Mouse (Mus musculus): ENCODE measurements around the gene Ice1. TPM values are rescaled to one million over a fixed set of nuclear protein-coding genes. Genes with fewer than 3 reads are reported as not detected.

Gene Ice1
- polyA plus RNA-seq, 1 experiment from 2014 or later = 9.7 TPM

DNA sequence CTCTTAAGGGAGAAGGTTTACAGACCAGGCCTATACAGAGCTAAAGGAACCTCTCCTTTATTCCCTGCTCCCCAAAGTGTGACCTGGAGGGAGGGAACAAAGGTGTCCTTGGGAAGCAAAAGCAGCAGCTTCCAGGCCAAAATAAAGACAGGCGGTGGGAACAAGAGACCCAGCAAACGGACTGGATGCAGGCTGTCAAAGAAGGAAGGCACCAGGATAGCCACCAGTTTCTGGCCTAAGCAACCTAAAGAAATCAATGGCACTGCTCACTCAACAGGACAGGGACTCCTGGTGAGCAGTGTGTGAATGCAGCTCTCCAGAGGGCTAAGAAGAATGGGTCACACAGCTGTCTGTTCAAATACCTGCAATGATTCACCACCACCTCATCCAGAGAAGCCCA is 1.8 kb downstream of the Ice1 start:
- Histone ChIP-seq H3K4me2 (peak overlapping the region; percentile 79), H3K9me3 (replicated peaks) (no peaks in the 10 kb centered on the region), H3K27ac (no peak overlapping the region), H3K27me3 (replicated peaks) (no peaks in the 10 kb centered on the region), H3K36me3 (no peaks in the 10 kb centered on the region), H3K9ac (no peak overlapping the region), H3K4me3 (no peak overlapping the region), H3K4me1 (peaks cover 36% of the 10 kb centered on the region)
- ATAC-seq = no peak
- WGBS (ENCODE audit: insufficient replicate concordance) = 43% methylated on average over 2 of the region's 2 CpGs

DNA sequence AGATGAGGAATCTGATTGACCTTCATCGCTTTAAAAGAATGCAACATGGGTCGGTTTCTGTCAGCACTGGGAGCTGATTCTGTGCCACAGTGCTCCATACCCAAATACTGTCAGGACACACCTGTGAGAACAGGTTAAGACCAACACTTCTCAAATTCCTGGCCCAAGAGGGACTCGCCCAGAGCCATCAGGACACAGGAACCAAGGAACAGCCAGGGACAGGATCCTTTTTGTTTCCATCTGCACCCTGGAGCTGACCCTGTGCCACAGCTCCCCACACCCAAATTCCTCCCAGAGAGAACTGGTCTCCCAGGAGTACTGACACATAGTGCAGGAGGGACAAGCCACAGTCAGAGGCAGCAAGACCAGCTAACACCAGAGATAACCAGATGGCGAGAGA is 11.0 kb downstream of the Ice1 start:
- 62% methylated on average over 4 of the region's 4 CpGs for WGBS (ENCODE audit: insufficient replicate concordance)

DNA sequence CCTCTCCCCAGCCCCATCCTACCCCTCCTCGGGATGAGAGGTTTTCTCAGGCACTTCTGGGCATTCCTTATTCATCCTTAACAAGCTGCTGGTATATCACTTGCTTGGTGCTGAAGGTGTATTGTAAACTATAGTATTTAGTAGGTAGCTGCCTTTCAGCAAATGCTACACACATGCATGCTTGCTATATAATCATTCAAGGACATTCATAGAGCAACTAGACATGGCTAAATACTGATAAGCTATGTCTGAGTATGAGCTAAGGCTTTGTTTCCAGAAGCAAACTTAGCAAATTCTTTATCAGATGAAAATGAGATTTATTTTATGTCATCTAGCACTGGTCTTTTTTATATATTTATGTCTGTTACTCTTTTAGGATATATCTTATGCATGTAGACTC is 11.8 kb downstream of the Ice1 start:
- 60% methylated on average over 1 of the region's 1 CpGs for WGBS (ENCODE audit: insufficient replicate concordance)
- no peaks in the 10 kb centered on the region for H3K9me3 ChIP-seq (replicated peaks)
- peaks cover 24% of the 10 kb centered on the region for H3K4me1 ChIP-seq
- H3K27ac ChIP-seq = no peak overlapping the region
- ATAC-seq = 0 out of 2 replicates have a peak, but pooled peaks have one; percentile 59
- H3K36me3 ChIP-seq = peaks cover 20% of the 10 kb centered on the region
- H3K27me3 ChIP-seq (replicated peaks) = no peaks in the 10 kb centered on the region
- H3K4me2 ChIP-seq = no peak overlapping the region
- H3K4me3 ChIP-seq = no peak overlapping the region
- no peak overlapping the region for H3K9ac ChIP-seq

More for the DNA sequence above, 11.0 kb downstream of the Ice1 start:
- Histone ChIP-seq H3K9me3 (replicated peaks) (no peaks in the 10 kb centered on the region), H3K4me3 (no peak overlapping the region), H3K4me1 (peaks cover 24% of the 10 kb centered on the region), H3K4me2 (no peak overlapping the region), H3K36me3 (peaks cover 16% of the 10 kb centered on the region), H3K27ac (no peak overlapping the region), H3K9ac (no peak overlapping the region), H3K27me3 (replicated peaks) (no peaks in the 10 kb centered on the region)
- ATAC-seq = no peak

DNA sequence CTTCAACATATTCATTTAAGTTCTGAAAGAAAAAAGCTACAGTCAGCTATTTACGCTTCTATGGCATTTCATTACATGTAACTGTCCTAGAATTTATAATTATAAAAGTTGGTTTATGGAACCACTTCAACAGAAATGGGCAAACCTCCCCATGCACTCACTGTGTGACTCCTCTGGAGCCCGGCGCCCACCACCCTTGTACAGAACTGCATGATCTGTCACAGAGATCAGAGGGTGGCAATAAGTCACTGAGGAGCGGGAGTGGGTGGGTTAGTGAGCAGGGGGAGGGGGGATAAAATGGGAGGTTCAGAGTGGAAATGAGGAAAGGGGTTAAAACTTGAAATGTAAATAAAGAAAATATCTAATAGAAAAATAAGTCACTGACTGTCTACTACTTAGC is 13.0 kb downstream of the Ice1 start:
- peaks cover 24% of the 10 kb centered on the region for H3K4me1 ChIP-seq
- H3K9ac ChIP-seq = no peak overlapping the region
- no peak overlapping the region for H3K27ac ChIP-seq
- 80% methylated on average over 4 of the region's 4 CpGs for WGBS (ENCODE audit: insufficient replicate concordance)
- ATAC-seq = no peak
- H3K9me3 ChIP-seq (replicated peaks) = no peaks in the 10 kb centered on the region
- no peak overlapping the region for H3K4me2 ChIP-seq
- H3K4me3 ChIP-seq = no peak overlapping the region
- H3K36me3 ChIP-seq = peaks cover 29% of the 10 kb centered on the region
- H3K27me3 ChIP-seq (replicated peaks) = no peaks in the 10 kb centered on the region

DNA sequence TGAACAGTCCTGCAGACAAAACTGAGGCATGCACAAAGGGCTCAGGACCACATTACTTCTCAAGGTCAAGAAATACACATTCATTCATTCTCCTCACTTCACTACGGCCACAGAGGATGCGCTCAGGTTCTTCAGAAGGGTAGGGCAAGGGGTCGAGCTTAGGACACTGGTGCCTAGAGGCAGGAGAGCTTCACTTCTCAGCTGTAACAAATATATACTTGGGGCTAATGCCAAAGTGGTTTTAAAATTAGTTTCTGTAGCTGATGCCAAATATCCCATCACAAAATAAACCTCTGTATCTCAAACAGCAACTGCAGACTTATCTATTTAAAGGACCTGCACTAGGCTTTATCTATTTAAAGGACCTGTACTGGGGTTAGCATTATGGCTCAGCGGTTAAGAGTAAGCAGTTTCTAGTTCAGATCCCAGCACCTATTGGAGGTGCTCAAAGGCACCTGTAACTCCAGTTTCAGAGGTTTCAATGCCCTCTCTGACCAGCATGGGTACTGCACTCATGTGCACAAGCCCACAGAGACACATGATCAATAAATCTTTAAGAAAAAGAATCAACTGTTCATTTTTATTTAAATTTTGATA is 14.9 kb downstream of the Ice1 start:
- no peak overlapping the region for H3K27ac ChIP-seq
- H3K36me3 ChIP-seq = peaks cover 48% of the 10 kb centered on the region
- H3K4me1 ChIP-seq = peaks cover 24% of the 10 kb centered on the region
- no peak for ATAC-seq
- H3K9me3 ChIP-seq (replicated peaks) = no peaks in the 10 kb centered on the region
- H3K4me2 ChIP-seq = no peak overlapping the region
- no peaks in the 10 kb centered on the region for H3K27me3 ChIP-seq (replicated peaks)
- H3K9ac ChIP-seq = no peak overlapping the region
- 78% methylated on average over 4 of the region's 4 CpGs for WGBS (ENCODE audit: insufficient replicate concordance)
- no peak overlapping the region for H3K4me3 ChIP-seq

DNA sequence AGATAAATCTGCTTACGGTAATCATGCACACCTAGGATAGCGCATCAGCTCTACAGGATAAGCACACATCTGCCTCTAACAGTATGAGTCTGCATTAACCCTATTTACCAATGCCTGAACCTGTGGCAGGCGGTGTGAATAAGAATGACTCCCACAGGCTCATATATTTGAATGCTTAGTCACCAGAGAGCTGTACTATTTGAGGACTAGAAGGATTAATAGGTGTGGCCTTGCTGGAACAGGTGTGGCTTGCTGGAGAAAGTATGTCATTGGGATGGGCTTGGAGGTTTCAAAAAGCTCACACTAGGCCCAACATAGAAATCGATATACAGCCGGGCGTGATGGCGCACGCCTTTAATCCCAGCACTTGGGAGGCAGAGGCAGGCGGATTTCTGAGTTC is 15.9 kb downstream of the Ice1 start:
- ATAC-seq = no peak
- 89% methylated on average over 9 of the region's 9 CpGs for WGBS (ENCODE audit: insufficient replicate concordance)
- Histone ChIP-seq H3K9ac (no peak overlapping the region), H3K4me3 (no peak overlapping the region), H3K27me3 (replicated peaks) (no peaks in the 10 kb centered on the region), H3K4me1 (peaks cover 22% of the 10 kb centered on the region), H3K27ac (no peak overlapping the region), H3K9me3 (replicated peaks) (no peaks in the 10 kb centered on the region), H3K36me3 (peaks cover 58% of the 10 kb centered on the region), H3K4me2 (no peak overlapping the region)

DNA sequence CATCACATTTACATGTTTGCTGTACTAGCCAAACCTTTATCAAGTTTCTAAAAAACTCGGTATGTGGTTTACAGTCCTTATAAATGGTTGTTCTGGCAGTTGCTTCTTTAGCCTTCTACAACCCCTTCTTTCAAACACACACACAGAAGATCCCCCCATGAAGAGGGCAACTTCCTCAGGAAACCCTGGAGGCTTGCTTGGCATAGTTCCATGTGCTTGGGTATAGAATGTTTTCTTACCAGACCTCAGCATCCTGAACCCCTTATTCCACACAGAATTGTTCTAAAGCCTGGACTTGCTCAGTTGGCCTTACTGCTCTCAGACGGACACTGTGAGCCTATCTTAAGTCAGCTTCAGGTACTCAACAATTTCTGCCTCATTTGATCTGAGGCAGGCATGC is 24.6 kb downstream of the Ice1 start:
- Histone ChIP-seq H3K36me3 (peaks cover 93% of the 10 kb centered on the region), H3K4me2 (no peak overlapping the region), H3K9ac (no peak overlapping the region), H3K27ac (no peak overlapping the region), H3K4me3 (no peak overlapping the region), H3K4me1 (no peaks in the 10 kb centered on the region), H3K9me3 (replicated peaks) (no peaks in the 10 kb centered on the region), H3K27me3 (replicated peaks) (no peaks in the 10 kb centered on the region)
- 63% methylated on average over 2 of the region's 2 CpGs for WGBS (ENCODE audit: insufficient replicate concordance)
- no peak for ATAC-seq

DNA sequence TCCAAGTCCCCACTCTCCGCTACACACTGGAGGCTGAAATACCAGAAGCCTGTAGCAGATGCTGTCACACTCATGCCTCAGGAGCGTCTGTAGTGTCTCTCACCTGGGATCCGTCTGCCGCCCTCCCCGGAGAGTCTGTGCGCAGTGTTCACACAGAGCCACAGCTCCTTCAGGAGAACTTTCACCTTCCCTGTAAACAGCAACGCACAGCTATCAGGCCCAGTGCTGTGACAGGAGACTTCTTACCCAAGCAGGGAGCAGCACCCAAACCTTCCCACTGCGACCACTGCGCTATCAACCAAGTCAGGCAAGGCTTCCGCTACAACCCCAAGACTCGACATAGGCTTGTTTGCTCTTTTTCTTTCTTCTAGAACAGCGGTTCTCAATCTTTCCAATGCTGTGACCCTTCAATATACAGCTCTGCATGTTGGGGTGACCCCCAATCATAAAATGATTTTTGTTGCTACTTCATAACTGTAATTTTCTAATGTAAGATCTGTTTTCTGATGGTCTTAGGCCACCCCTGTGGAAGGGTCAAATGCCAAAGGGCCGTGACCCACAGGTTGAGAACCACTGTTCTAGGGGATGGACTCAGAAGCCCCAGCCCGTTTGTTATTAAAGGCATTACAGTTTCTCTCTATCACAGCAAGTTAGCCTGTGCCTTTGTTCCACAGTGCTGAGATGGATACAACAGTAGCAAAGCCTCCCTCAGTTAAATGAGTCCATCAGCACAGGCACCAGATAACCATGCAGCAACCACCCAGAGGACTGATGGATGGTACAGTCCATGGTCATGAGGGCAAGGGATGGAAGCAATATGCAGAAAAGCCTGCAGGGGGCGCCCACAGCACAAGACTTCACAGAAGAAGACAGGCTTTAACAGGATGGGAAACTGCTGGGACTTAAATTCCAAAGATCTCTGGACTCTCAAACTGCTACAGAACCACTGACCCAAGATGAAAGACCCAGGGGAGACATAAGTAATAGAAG is 26.7 kb downstream of the Ice1 start:
- ATAC-seq = no peak; the same call in 1 of the 2 replicates
- Histone ChIP-seq H3K27me3 (replicated peaks) (no peaks in the 10 kb centered on the region), H3K36me3 (peaks cover 93% of the 10 kb centered on the region), H3K9ac (no peak overlapping the region), H3K9me3 (replicated peaks) (no peaks in the 10 kb centered on the region), H3K4me1 (no peaks in the 10 kb centered on the region), H3K4me2 (no peak overlapping the region), H3K27ac (no peak overlapping the region), H3K4me3 (no peak overlapping the region)
- WGBS (ENCODE audit: insufficient replicate concordance) = 82% methylated on average over 15 of the region's 15 CpGs

DNA sequence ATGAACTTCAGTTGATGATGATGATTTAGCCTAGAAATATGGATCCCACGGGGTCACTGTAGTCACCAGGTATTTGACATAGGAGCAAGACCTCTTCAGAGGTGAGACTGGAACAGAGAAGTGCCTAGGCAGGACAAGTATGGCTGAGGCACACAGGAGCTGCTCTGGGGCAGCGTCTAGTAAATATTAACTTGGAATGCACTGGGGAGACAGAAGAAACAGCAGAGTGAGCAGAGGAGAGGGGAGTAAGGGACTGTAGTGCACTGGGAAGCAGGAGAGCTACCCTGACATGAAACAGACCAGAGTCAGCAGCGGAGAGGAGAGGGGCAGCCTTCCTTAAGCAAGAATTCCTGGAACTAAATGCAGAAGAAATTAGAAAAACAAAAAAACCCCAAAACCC is 27.8 kb downstream of the Ice1 start:
- Histone ChIP-seq H3K9me3 (replicated peaks) (no peaks in the 10 kb centered on the region), H3K27me3 (replicated peaks) (no peaks in the 10 kb centered on the region), H3K9ac (no peak overlapping the region), H3K27ac (no peak overlapping the region), H3K4me3 (no peak overlapping the region), H3K36me3 (peaks cover 93% of the 10 kb centered on the region), H3K4me2 (no peak overlapping the region), H3K4me1 (no peaks in the 10 kb centered on the region)
- no peak for ATAC-seq
- WGBS (ENCODE audit: insufficient replicate concordance) = 75% methylated on average over 3 of the region's 3 CpGs

DNA sequence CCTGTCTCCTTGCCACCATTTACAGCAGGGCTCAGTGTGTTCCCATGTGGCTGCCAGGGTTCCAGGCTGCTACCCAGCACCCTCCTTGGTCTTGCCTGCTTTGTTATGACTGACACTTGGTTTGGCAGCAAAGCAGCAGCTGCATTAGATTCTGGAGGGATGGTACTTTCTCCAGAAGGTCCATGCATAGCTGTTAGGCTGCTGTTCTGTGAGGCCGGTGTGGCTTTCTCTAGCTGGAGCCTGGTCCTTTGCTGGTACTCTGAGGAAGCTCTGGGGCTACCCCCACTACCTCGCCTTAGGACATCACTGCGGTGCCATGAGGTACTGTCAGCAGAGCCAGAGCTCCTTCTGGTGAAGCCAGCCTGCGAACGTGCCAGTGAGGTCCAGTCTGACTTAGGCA is 32.1 kb downstream of the Ice1 start:
- H3K9me3 ChIP-seq (replicated peaks) = no peaks in the 10 kb centered on the region
- no peaks in the 10 kb centered on the region for H3K27me3 ChIP-seq (replicated peaks)
- H3K4me3 ChIP-seq = no peak overlapping the region
- no peaks in the 10 kb centered on the region for H3K4me1 ChIP-seq
- WGBS (ENCODE audit: insufficient replicate concordance) = 91% methylated on average over 5 of the region's 5 CpGs
- no peak overlapping the region for H3K27ac ChIP-seq
- H3K9ac ChIP-seq = no peak overlapping the region
- peaks cover 99% of the 10 kb centered on the region for H3K36me3 ChIP-seq
- no peak for ATAC-seq
- no peak overlapping the region for H3K4me2 ChIP-seq

DNA sequence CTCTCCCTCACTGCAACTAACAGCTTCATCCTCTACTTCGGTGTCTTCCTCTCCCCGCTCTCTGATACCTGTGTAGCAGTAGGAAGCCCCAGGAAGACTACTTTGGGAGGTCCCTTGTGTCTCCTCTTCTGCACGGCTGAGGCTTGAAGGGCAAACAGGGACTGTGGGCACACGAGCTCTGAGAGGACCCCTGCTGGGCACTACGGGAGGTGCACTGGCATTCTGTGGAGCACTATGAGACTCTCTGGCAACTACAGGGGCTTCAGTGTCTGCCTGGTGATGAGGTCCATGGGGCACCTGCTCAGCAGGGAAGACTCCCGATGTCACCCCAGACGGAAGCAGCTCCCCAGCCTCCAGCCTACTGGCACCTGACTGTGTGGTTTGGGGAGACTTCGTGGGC is 32.7 kb downstream of the Ice1 start:
- WGBS (ENCODE audit: insufficient replicate concordance) = 79% methylated on average over 8 of the region's 8 CpGs

DNA sequence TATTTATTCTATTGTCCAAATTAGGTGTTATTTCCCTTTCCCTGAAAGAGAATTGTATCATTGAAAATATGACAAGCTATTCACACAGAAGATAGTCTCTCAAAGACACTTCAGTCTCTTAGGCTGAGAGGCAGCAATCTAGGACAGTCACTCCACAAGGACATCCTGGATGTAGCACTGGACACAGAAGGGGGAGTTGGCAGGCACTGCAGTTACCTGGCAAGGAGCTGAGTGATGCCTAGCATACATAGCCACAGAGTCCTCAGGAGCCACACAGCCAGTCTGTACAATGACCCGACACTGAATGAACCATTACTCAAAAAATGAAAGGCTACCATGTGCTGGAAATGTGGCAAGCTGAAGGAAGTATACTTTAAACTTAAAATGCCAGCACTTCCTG is 35.9 kb downstream of the Ice1 start:
- H3K36me3 ChIP-seq = peaks cover 93% of the 10 kb centered on the region
- 73% methylated on average over 1 of the region's 1 CpGs for WGBS (ENCODE audit: insufficient replicate concordance)
- no peak overlapping the region for H3K4me3 ChIP-seq
- no peak for ATAC-seq
- no peaks in the 10 kb centered on the region for H3K4me1 ChIP-seq
- no peak overlapping the region for H3K27ac ChIP-seq
- no peaks in the 10 kb centered on the region for H3K27me3 ChIP-seq (replicated peaks)
- no peak overlapping the region for H3K9ac ChIP-seq
- H3K4me2 ChIP-seq = no peak overlapping the region
- H3K9me3 ChIP-seq (replicated peaks) = no peaks in the 10 kb centered on the region

More for the DNA sequence above, 32.7 kb downstream of the Ice1 start:
- no peak overlapping the region for H3K4me3 ChIP-seq
- no peaks in the 10 kb centered on the region for H3K27me3 ChIP-seq (replicated peaks)
- no peaks in the 10 kb centered on the region for H3K9me3 ChIP-seq (replicated peaks)
- H3K9ac ChIP-seq = no peak overlapping the region
- peaks cover 99% of the 10 kb centered on the region for H3K36me3 ChIP-seq
- H3K4me1 ChIP-seq = no peaks in the 10 kb centered on the region
- no peak overlapping the region for H3K27ac ChIP-seq
- H3K4me2 ChIP-seq = no peak overlapping the region
- no peak for ATAC-seq

Measured in liver, embryonic 12.5 days (tissue).